Mouse (Mus musculus) mesoderm, embryonic 11.5 days (tissue): Measurements from ENCODE around the gene Ubl4a.
A peak's percentile ranks its signal among the peaks of the same experiment; 100 is the strongest.
"Not testable (repeated sequence)": the region's sequence is repeated elsewhere in the genome, so short reads cannot be mapped to it uniquely, and the experiment has no call there.

Source experiments
- DNase-seq: peaks from one replicate; pipeline ENCODE4 v3.0.0-alpha.2; 2012; ENCODE audit warnings: low read depth, low spot score

The Ubl4a gene

GRCm38 (mm10) chrX:74372888-74373549 lies at the start of gene Ubl4a, which contains the start of gene Slc10a3:
Gene Ubl4a (minus strand): TSS chrX:74373218.
Gene Slc10a3 (minus strand): TSS chrX:74373349.
- DNase-seq, result peak; percentile 88

DNA sequence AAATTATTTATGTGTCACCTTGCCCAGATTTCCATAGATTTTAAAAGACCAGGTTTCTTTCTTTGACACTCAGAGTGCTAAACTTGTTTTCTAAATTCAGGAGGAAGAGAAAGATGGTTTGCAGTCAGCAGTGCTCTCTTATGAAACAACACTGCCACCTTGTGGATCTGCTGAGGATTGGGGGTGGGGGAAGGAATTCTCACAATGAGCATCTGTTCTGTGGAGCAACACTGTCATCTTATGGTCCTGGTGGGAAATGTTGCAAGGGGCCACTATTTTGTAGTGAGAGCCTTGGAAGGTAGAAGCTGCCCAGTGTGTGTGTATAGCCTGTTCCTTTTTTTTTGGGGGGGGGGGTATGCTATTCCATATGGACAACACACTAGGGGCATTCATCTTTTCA lies 40.4 kb upstream of the Ubl4a start:
- peak; percentile 80 for DNase-seq

GRCm38 (mm10) chrX:74408340-74408739 lies 35.3 kb upstream of the Ubl4a start:
- DNase-seq, result no peak

DNA sequence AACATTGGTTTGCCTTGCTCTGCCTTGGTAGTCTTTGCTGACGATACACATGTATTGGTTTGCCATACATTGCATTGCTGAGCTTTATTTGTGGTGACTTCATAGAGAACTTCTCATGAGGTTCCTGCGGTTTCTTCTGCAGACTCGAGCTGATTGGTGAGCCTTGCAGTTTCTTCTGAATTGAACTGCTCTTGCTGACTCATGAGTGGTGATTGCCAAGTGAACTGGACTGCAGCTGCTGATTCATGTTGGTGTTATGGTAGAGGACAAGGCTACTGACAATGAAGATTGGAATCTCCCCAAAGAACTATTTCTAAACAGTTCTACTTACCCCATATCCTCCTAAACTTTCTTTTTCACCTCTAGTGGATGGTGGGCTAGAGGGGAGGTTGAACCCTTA lies 27.1 kb upstream of the Ubl4a start:
- DNase-seq, result no peak

DNA sequence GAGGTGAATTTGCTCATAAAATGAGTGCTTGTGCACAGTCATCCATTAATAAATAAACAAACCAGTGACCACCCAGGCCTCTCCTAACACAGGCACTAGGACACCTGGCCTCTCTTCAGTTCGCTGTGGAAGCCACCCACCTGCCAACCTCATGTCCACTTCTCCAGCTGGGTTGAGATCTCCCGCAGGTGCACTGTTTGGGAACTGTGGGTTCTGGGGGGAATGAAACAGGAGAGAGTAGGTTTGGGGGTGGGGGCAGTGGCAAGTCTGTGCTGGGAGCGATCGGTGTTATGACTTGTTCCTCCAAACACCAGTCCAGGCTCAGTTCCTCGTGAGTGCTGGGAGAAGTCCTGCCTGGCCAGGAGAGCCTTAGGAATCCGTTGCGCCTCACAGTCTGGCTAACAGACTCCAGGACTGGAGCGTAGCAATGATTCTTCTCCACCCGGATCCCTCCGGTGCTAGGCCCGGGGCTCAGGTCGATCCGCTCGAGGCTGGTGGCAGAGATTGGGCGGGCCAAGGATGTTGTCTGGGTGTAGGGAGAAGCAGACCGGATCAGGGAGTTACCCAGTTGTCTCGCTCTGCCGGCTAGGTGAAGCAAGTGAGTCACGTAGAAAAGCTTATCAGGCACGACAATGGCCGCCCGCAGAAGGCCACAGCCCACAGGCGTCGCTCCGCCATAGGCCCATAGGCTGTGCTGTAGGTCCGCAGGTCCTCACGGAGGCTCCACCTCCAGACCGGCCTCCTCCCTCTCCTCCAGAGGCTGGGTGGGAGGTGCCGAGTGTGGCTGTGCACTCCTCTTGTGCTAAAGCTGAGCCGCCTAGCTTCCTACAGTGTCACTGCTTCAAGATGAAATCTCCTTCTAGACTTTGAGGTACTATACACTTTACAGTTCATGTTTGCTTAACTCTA lies 19.8 kb upstream of the Ubl4a start, which contains the start of the genes Fam3a and Ikbkg:
TSS of gene Fam3a (minus strand) at position 738 of the 909 bp plus-strand sequence.
TSS of gene Ikbkg (plus strand) at position 756 of the 909 bp plus-strand sequence.
- DNase-seq, result peak; percentile 88

DNA sequence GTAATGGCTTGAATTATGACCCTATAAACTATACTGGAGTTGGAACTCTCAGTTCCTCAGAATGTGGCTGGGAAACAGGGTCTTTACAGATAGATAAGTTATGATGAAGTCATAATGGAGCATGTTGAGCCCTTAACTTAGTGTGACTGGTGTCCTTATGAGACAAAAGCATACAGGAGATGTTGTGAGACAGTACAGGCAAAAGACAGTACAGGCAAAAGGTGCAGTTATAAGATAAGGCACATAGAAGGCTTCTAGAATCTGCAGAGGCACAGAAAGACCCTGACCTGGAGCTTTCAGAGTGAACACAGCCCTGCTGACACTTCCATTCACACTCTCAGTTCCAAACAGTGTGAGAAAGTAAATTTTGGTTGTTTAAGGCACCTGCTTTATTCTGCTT lies 15.1 kb upstream of the Ubl4a start:
- no peak for DNase-seq

DNA sequence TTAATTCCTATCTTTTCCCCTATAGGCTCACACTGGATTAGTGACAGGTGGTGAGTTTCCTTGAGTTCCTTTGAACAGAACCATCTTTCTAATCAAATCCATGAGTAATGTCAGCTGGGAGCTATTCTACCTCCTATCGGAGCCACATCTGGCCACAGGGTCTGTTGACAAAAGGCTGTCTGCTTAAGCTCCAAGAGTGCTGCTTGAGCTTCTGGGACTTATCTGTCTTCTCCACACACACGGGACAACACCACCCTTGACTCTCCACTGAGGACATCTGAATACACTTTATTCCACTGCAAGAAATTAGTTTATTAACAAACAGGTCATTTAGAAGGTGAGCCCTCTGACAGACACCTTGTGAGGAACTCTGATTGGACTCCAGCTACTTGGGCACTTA lies 11.4 kb upstream of the Ubl4a start:
- DNase-seq, result no peak

DNA sequence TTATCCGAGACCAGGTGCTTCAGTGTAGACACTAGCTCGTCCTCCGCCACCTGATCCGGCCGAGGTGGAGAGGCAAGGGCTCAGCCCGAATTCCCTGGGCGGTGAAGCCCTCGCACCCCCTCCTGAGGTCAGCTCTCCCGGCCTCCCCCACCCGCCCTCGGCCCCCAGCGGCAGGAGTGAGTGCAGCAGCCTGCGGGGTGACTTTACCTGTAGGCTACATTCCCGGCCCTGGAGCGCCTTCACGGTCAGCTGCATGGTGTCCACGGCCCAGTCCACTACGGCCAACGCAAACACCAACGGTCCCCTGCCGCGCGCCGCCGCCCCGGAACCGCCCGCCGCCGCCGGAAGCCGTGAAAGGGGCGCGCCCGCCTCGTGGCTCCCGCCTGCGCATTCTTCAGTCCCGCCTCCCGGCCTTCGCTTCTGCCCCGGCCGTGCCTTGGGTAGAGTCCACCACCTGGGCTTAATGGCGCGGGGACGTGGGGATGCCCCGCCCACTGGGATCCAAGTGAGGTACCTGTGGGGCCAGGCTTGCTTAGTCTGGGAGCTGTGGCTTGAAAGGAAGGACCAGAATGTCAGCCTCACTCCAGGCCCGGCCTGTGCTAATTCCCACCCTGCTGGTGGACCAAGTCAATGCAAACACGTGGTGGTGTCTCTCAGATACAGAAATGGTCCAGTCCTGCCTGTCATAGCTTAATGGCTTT lies 4.7 kb downstream of the Ubl4a start:
- peak; percentile 45 for DNase-seq

DNA sequence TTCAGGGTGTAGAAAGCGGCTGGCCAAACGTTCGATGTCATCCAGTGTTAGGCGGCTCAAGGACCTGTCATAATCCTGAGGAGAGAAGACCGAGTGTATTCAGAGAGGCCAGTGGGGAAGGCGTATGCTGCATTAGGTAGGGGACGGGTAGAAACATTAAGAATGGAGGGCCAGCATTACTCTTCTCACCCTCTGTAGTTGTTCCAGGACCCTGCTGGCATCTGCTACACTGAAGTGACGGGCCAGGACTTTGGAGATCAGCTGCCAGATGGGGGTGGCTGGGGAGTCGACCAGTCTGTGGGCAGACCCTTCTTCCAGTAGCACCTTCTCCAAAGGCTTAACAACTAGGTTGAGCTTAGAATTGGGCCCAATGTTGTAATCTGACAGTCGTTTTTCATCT lies 5.5 kb downstream of the Ubl4a start:
- DNase-seq, result no peak

DNA sequence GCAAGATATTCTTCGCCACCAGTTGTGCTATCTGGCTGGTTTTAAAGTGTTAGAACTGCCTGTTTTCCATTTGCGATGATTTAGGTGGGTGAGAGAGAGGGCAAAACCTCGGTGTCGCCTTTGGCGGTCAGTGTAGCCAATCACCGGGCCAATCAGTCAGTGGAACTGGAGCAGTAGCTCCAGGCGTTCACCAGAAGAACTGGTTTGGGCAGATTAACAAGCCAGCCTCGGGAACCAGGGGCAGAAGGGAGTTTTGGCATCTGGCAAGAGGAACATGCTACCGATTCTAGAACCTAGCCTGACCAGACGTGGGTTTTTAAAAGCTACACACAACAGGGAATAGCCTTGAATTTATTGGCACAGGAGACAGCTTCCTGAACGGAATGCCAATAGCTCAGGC lies 13.8 kb downstream of the Ubl4a start:
- DNase-seq, result no peak

GRCm38 (mm10) chrX:74357069-74357468 lies 15.9 kb downstream of the Ubl4a start:
- DNase-seq, result not testable (repeated sequence)

- DNase-seq, result peak; percentile 74
Observed at GRCm38 (mm10) chrX:74353467-74353770, 19.6 kb downstream of the Ubl4a start, which contains the start of gene Lage3. Gene Lage3 (minus strand): TSS chrX:74353618.

DNA sequence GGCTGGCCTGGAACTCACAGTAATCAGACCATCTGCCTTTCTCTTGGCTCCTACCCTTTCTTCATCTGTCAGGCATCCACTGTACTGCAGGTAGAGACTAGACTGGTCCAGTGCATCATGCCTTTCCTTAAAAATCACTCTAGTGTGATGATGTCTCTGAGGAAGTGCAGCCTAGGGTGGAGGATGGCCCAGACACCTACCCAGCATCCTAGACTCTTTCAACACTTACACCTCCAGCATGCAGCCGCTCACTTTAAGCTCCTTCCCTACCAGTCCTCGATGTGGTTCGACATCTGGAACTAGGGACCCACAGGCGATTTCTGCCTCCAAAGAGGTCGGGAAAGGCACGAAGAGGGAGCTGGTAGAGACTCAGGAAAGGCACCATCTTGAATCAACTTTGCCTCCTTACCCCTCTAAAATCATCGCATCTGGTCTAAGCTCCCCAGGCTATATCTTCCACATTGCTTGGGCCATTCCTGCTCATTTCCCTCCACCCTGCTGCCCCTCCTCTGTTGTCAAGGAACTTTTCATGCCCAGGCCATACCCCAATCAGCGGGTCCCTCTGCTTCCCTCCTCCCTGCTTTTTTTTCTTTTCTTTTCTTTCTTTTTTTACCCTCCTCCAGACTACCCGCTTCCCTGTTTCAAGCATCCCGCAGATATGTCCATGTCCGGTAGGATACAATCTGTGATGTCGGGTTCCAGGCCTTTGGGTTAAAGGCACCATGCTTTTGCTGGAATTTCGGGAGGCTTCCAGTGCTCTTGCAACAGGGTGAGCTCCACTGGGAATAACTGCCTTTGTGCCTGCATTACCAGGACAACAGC lies 20.2 kb downstream of the Ubl4a start:
- DNase-seq, result no peak

GRCm38 (mm10) chrX:74330166-74330930 lies 42.7 kb downstream of the Ubl4a start:
- no peak for DNase-seq

- DNase-seq, result no peak
Observed at GRCm38 (mm10) chrX:74329215-74329671, 43.8 kb downstream of the Ubl4a start.

DNA sequence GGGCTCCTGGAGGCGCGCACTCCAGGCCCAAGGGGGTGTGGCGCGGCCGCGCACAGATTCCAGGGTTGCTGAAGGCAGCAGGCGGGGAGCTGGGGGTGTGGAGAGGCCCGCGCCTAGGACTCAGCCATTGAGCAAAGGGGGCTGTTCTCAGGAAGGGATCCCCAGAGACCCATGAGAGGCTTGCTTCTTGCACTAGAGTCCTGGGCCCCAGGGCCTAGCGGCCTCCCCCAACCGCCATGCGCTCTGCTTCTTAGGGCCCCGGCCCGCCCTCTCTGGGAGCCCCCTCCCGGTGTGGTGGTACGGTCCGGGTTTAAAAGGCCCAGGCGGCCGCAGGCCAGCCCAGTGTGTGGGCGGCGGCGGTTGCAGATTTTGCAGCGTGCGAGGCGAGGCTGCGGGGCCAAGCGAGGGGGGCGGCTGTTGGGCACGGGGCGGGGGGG lies 44.3 kb downstream of the Ubl4a start, which contains the start of gene Plxna3:
TSS of gene Plxna3 (plus strand) at position 342 of the 437 bp plus-strand sequence.
- DNase-seq, result peak; percentile 70
